Mouse (Mus musculus) mature B cell (primary cell): Measurements from ENCODE around the gene Rtl10.

Experiments used
- in situ Hi-C: fragments of 300-500 bp; cut with MboI; formaldehyde crosslinking; loops from 2 replicates; pipeline ENCODE4 v1.14.3; 2019

The Rtl10 gene

DNA sequence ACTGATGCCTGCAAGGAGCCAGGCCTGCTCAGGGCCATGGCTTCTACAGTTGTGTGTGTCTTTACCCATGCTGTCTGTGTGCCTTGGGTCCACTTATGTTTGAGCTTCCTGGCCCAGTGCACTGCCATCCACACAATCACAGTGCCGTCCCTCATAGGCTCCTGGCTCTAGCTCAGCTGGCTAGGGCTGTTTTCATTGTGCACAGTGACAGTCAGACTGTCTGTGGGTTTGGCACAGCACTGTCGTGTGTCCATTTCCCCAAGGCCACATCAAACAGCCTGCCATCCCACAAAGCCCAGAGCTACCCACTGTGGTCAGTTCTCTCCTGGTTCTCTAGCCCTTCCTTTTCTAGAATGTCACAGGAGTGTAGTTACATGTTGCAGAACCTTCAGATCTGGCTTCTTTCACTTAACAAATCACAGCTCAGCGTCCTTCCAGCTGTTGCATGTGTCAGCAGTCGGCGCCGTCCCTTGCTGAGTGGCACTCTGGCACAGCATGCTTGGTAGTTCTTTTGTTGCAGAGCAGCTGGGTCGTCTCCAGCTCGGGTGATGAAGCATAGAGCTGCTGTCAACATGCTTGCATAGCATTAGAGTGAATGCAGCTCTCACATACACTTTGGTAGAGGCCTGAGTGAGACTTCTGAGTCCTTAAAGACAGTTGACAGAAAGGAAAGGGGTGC, 44.6 kb downstream of the Rtl10 start:
- in situ Hi-C loops = no loop called here

DNA sequence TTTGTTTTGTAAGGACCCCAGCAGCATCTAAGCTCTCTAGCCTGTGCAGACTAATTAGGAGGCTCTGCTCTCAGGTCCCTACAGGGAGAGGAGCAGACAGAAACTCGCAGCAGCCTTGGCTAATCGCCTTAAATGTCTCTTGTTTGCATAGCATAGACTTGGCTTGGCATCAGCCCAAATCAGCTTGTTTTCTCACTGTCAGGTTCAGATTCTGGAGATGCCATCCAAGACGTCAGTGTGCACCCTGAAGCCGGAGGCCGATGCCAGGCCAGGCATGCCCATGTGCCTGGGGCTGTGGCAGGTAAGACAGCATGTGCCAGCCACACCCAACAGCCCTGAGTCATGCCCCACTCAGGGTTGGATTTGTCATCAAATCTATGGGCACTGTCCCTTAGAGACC, 49.2 kb downstream of the Rtl10 start:
- in situ Hi-C loops = no loop called here
